Mouse (Mus musculus): Measurements from ENCODE around the gene Ptprm.

Gene Ptprm

DNA sequence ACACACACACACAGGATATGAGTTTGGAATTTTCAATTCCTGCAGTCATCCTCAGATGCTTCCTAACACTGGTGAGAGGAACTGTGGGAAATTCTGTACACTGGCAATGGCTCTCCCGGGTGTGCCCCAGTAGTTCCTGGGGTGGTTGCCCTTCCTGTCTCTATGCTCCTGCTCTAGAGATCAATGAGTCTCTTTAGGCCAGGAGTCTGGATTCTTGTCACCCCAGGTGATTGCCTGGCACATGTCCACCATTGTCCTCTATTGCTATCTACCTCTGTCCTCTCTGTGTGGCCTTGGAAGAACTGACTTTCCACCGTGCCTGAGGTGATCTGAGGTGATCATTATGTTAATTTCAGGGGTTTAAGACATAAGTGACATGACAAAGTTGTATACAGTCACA lies 10.8 kb downstream of the Ptprm start:
- DNase-seq (ENCODE audit: low spot score) = no peak

- no peak for DNase-seq (ENCODE audit: low spot score)
Measured at GRCm38 (mm10) chr17:67343006-67343405, 11.3 kb downstream of the Ptprm start.

- no peak for DNase-seq (ENCODE audit: low spot score)
Measured at GRCm38 (mm10) chr17:67340362-67340761, 13.9 kb downstream of the Ptprm start.

- DNase-seq (ENCODE audit: low spot score) = no peak
Measured at GRCm38 (mm10) chr17:67339569-67339968, 14.7 kb downstream of the Ptprm start.

- DNase-seq (ENCODE audit: low spot score) = no peak
Measured at GRCm38 (mm10) chr17:67334310-67334709, 19.9 kb downstream of the Ptprm start.

- DNase-seq (ENCODE audit: low spot score) = no peak
Measured at GRCm38 (mm10) chr17:67329435-67329834, 24.8 kb downstream of the Ptprm start.

- DNase-seq (ENCODE audit: low spot score) = no peak
Measured at GRCm38 (mm10) chr17:67324499-67324832, 29.8 kb downstream of the Ptprm start.

DNA sequence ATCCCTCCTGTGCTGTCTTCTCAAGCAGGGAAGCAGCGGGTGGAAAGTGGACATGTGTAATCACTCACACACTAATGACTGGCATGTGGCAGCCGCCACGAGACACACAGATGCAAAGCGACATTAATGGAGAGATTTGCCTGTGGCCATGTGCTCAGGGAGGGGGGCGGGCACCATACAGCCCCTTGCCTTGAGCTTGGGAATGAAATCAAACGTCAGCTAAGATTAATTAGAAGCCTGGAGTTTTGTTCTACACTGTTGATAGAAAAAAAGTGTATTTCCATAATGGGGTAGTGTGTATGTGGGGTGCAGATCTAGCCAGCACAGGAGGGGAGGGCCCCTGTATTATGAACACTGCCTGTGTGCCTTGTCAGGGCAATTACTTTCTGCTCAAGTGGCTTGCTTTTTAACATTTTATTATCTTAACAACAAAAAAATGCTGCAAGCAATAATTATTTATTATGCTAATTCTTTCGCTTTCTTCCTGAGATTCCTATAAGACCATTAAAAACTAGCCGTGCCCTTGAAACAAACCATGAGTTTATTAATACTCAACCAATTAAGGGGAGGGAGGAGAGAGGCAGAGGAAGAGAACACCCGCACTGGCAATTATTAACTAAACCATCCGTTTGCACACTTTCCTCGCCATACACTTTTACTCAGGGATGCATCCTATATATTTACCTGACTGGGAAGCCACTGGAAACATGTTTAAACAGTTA lies 30.3 kb downstream of the Ptprm start:
- no peak for DNase-seq (ENCODE audit: low spot score)

- peak; percentile 11 for DNase-seq (ENCODE audit: low spot score)
Measured at GRCm38 (mm10) chr17:67314491-67315205, 39.6 kb downstream of the Ptprm start.

GRCm38 (mm10) chr17:67308421-67308820 lies 45.8 kb downstream of the Ptprm start:
- DNase-seq (ENCODE audit: low spot score) = no peak

- DNase-seq (ENCODE audit: low spot score) = peak; percentile 12
Measured at GRCm38 (mm10) chr17:67306066-67306845, 48.0 kb downstream of the Ptprm start.

DNA sequence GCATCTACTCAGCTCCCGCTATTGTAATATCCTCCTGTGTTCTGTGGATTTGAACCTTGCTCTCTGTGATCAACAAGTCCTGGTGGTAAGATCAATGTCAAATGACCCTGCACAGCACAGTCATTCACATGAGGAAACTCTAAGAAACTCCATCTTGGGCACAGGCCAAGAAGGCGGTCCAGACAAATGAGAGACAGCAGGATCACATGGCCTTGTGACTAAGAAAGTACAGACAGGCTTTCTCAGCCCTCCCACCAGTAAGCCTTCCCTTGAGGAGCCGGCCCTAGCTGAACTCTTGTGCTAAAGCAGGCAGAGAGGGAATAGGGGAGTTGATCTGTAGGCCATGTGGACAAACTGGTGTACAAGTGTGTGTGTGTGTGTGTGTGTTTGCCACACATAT lies 49.4 kb downstream of the Ptprm start:
- no peak for DNase-seq (ENCODE audit: low spot score)

DNA sequence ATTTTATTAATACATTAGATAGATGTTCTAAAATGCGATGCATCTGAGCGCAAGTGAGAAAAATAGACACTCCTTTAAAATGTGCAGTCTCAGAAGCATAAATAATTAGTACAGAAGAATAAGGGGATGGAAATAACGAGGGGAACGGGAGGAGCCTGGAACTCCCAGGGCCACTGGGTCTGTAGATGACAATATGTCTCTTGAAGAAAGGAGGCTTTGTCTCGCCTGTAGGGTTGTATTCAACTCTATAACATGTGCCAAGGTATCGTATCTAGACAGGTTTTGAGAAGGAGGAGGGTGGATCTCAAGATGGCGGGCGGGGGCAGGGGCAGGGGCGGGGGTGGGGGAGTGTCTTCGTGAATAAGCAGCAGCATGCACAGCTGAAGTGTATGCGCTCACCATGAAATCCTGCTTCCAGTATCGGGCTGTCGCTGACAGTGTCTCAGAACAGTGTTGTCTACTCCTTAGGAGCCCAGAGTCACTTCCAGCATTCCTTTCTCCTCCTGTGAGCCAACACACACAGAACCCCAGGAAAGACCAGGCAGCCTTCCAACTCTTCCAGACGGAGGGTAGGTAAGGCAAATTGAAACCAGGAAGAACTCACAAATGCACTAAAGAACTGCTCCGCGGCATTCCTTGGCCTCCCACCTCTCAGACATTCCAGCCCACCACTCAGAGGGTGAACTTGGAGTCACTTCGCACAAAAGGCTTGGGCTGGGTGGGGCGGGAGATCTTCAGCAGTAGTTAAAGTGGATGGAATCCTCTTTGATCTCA lies 50.7 kb downstream of the Ptprm start:
- DNase-seq (ENCODE audit: low spot score) = peak; percentile 19

DNA sequence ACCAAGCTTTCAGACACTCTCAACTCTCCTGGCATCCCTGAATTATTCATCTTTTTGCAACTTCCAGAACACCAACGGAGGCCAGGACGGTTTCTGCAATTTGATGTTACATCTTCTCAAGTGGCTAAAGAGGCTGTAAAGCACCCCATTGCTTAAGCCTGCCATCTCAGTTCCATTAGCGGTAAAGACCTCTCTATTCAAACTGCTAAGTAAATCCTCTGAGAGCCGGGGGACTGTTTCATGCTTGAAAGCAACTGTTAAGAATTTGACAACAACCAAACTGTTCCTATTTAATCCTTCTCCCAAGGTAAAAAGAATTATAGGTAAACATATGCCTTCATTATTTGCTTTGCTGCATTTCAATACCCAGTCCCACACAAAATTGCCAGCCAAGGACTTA lies 51.7 kb downstream of the Ptprm start:
- no peak for DNase-seq (ENCODE audit: low spot score)

DNA sequence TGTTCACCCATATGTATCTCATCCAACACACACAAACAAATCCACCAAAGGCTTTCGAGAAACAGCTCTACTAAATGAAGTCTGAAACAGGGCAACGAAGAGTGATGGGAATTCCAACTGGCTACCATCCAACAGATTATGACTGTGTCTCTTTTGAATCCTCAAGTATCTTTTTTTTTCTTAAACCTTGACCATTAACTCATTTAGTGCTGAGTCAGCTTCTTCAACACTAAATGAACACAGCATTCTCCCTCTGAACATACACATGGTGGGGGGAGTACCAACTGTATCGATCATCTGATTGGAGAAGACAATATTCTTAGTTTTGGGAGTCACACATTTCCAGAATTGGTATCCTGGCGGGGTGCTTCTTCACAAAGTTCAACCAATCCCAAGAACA lies 52.2 kb downstream of the Ptprm start:
- DNase-seq (ENCODE audit: low spot score) = no peak

DNA sequence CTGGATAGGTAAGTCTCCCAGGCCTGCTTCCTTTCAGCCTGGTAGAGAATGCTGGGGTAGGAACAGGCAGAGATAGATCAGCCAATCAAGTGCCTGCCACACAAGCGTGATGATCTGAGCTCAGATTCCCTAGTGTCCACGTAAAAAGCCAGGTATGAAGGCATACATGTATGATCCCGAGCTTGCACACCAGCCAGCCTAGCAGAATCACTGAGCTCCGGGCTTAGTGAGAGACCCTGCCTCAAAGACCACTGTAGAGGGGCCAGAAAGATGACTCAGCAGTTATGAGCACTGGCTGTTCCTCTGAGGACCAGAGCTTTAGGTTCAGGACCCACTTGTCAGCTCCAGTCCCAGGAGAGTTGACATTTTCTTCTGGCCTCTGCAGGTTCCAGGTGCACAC lies 52.9 kb downstream of the Ptprm start:
- DNase-seq (ENCODE audit: low spot score) = no peak

DNA sequence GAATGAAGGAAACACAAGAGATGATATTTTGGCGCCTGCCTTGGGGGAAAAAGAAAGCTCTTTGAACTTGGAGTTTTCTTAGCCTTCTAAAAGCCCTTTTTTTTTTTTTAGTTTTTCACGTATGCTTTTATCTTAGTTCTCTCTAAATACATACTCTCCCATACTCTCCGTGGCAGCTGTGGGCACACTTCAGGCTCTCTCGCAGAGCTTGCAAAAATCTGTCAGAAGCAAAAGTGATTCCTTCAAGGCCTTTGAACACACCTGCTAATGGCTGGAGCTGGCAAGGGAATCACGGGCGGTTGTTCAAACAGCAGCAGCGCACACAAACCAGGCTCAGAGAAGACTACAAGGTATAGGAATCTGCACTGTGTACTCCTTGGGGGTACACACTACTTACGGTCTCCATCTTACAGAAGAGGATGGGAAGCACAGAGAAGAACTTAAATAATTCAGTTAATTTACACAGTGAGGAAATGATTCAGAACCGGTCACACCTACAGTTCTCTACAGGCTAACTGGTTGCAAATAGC lies 55.9 kb downstream of the Ptprm start:
- no peak for DNase-seq (ENCODE audit: low spot score)

GRCm38 (mm10) chr17:67296604-67297595 lies 57.4 kb downstream of the Ptprm start:
- DNase-seq (ENCODE audit: low spot score) = no peak

DNA sequence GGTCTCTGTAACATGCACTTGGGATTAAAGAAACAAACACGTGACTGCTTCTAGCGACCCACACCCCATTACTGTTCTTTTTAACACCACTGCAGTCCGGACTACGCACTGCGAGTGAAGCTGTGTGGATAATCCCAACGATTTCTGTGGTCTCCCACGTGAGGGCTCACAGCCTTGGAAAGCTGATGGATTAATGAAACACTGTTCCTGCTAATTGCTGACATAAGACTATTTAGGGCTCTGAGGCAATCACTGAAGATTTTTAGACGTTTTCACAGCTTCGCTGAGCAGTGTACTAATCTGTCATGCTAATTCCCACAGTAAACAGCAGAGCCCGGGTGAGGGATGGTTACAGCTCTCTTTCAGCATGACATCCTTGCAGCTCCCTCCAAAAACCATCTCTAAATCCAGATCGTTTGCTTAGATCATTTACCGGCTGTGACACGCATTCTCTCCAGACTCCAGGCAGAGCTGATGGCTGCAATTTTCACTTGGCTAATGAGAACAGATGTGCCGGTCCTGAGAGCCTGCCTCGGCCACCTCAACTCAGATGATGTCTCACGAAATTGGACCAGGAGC lies 63.5 kb downstream of the Ptprm start:
- peak; percentile 17 for DNase-seq (ENCODE audit: low spot score)

- DNase-seq (ENCODE audit: low spot score) = peak; percentile 24
Measured at GRCm38 (mm10) chr17:67287501-67287900, 66.8 kb downstream of the Ptprm start.

Data from layer of hippocampus, adult 11-12 months (tissue).